Mouse (Mus musculus): ENCODE results near the gene Zfp92.
A peak's percentile ranks its signal among the peaks of the same experiment; 100 is the strongest.
"Not testable (repeated sequence)": the region's sequence is repeated elsewhere in the genome, so short reads cannot be mapped to it uniquely, and the experiment has no call there.

Zfp92 gene

GRCm38 (mm10) chrX:73410880-73411517, at the start of gene Zfp92:
Gene Zfp92, plus strand, starts transcription at chrX:73411096.
- DNase-seq (ENCODE audit: low read depth): no peak

GRCm38 (mm10) chrX:73363291-73363690, 47.6 kb upstream of the Zfp92 start:
- DNase-seq (ENCODE audit: low read depth): no peak

- no peak for DNase-seq (ENCODE audit: low read depth)
Observed at GRCm38 (mm10) chrX:73384419-73384818, 26.5 kb upstream of the Zfp92 start.

GRCm38 (mm10) chrX:73384924-73385323, 26.0 kb upstream of the Zfp92 start:
- DNase-seq (ENCODE audit: low read depth): no peak

GRCm38 (mm10) chrX:73391481-73391880, 19.4 kb upstream of the Zfp92 start:
- no peak for DNase-seq (ENCODE audit: low read depth)

GRCm38 (mm10) chrX:73396446-73396845, 14.4 kb upstream of the Zfp92 start:
- DNase-seq (ENCODE audit: low read depth): no peak

- DNase-seq (ENCODE audit: low read depth): not testable (repeated sequence)
Observed at GRCm38 (mm10) chrX:73398636-73399035, 12.3 kb upstream of the Zfp92 start, which contains the start of gene Gm18336. Gene Gm18336, minus strand, starts transcription at chrX:73398736.

GRCm38 (mm10) chrX:73400951-73401350, 9.9 kb upstream of the Zfp92 start:
- no peak for DNase-seq (ENCODE audit: low read depth)

- DNase-seq (ENCODE audit: low read depth): no peak
Observed at GRCm38 (mm10) chrX:73401616-73402015, 9.3 kb upstream of the Zfp92 start.

- no peak for DNase-seq (ENCODE audit: low read depth)
Observed at GRCm38 (mm10) chrX:73412767-73413166, 1.9 kb downstream of the Zfp92 start.

GRCm38 (mm10) chrX:73430036-73430435, 19.1 kb downstream of the Zfp92 start:
- no peak for DNase-seq (ENCODE audit: low read depth)

GRCm38 (mm10) chrX:73432850-73433249, 22.0 kb downstream of the Zfp92 start:
- DNase-seq (ENCODE audit: low read depth): no peak

GRCm38 (mm10) chrX:73435252-73435651, 24.4 kb downstream of the Zfp92 start, which contains the start of gene Trex2:
Gene Trex2, minus strand, starts transcription at chrX:73435344.
- DNase-seq (ENCODE audit: low read depth): no peak

- DNase-seq (ENCODE audit: low read depth): no peak
Observed at GRCm38 (mm10) chrX:73441428-73441827, 30.5 kb downstream of the Zfp92 start.

- DNase-seq (ENCODE audit: low read depth): no peak
Observed at GRCm38 (mm10) chrX:73451949-73452348, 41.1 kb downstream of the Zfp92 start.

GRCm38 (mm10) chrX:73458877-73459392, 48.0 kb downstream of the Zfp92 start, which contains the start of gene Haus7:
Gene Haus7, minus strand, starts transcription at chrX:73459044.
- DNase-seq (ENCODE audit: low read depth): peak; percentile 75

GRCm38 (mm10) chrX:73460792-73461191, 49.9 kb downstream of the Zfp92 start:
- DNase-seq (ENCODE audit: low read depth): no peak

GRCm38 (mm10) chrX:73465483-73466186, 54.7 kb downstream of the Zfp92 start:
- DNase-seq (ENCODE audit: low read depth): no peak

GRCm38 (mm10) chrX:73467446-73468241, 56.7 kb downstream of the Zfp92 start:
- no peak for DNase-seq (ENCODE audit: low read depth)

GRCm38 (mm10) chrX:73468330-73468729, 57.4 kb downstream of the Zfp92 start:
- DNase-seq (ENCODE audit: low read depth): no peak

- no peak for DNase-seq (ENCODE audit: low read depth)
Observed at GRCm38 (mm10) chrX:73468752-73469151, 57.9 kb downstream of the Zfp92 start.

GRCm38 (mm10) chrX:73471764-73472163, 60.9 kb downstream of the Zfp92 start:
- no peak for DNase-seq (ENCODE audit: low read depth)
